Mouse (Mus musculus): ENCODE data around the gene Mlxipl. TPM values are rescaled to one million over a fixed set of nuclear protein-coding genes. Genes with fewer than 3 reads are reported as not detected.

Gene Mlxipl
- polyA plus RNA-seq, 1 experiment from 2014 or later = 2.5 TPM

- 85% methylated on average over 8 of the region's 8 CpGs for WGBS
- ATAC-seq (ENCODE audit: insufficient number of reproducible peaks, insufficient read depth, low FRiP score, low TSS enrichment, low read depth) = no peak
- Histone ChIP-seq H3K36me3 (no peaks in the 10 kb centered on the region), H3K4me2 (no peak overlapping the region), H3K4me3 (replicated peaks) (no peak overlapping the region), H3K9ac (replicated peaks) (no peak overlapping the region), H3K27ac (no peak overlapping the region), H3K4me1 (replicated peaks) (no peaks in the 10 kb centered on the region), H3K9me3 (no peaks in the 10 kb centered on the region), H3K27me3 (peaks cover 11% of the 10 kb centered on the region)
Observed at GRCm38 (mm10) chr5:135115241-135115640, 25.6 kb downstream of the Mlxipl start.

- Histone ChIP-seq H3K4me1 (replicated peaks) (no peaks in the 10 kb centered on the region), H3K27me3 (peaks cover 39% of the 10 kb centered on the region), H3K9me3 (no peaks in the 10 kb centered on the region), H3K4me2 (no peak overlapping the region), H3K27ac (no peak overlapping the region), H3K4me3 (replicated peaks) (no peak overlapping the region), H3K9ac (replicated peaks) (no peak overlapping the region), H3K36me3 (no peaks in the 10 kb centered on the region)
- 26% methylated on average over 6 of the region's 6 CpGs for WGBS
- no peak for ATAC-seq (ENCODE audit: insufficient number of reproducible peaks, insufficient read depth, low FRiP score, low TSS enrichment, low read depth)
Observed at GRCm38 (mm10) chr5:135118589-135119081, 28.9 kb downstream of the Mlxipl start.

GRCm38 (mm10) chr5:135120753-135121152, 31.1 kb downstream of the Mlxipl start:
- ATAC-seq (ENCODE audit: insufficient number of reproducible peaks, insufficient read depth, low FRiP score, low TSS enrichment, low read depth) = no peak
- H3K9me3 ChIP-seq = no peaks in the 10 kb centered on the region
- H3K27ac ChIP-seq = no peak overlapping the region
- H3K4me1 ChIP-seq (replicated peaks) = no peaks in the 10 kb centered on the region
- peaks cover 43% of the 10 kb centered on the region for H3K27me3 ChIP-seq
- no peaks in the 10 kb centered on the region for H3K36me3 ChIP-seq
- no peak overlapping the region for H3K4me3 ChIP-seq (replicated peaks)
- WGBS = 67% methylated on average over 4 of the region's 4 CpGs
- no peak overlapping the region for H3K4me2 ChIP-seq
- H3K9ac ChIP-seq (replicated peaks) = no peak overlapping the region

GRCm38 (mm10) chr5:135126121-135126520, 36.4 kb downstream of the Mlxipl start:
- Histone ChIP-seq H3K4me3 (replicated peaks) (no peak overlapping the region), H3K36me3 (no peaks in the 10 kb centered on the region), H3K27ac (no peak overlapping the region), H3K4me2 (no peak overlapping the region), H3K9me3 (no peaks in the 10 kb centered on the region), H3K4me1 (replicated peaks) (no peaks in the 10 kb centered on the region), H3K9ac (replicated peaks) (no peak overlapping the region), H3K27me3 (peaks cover 34% of the 10 kb centered on the region)
- no peak for ATAC-seq (ENCODE audit: insufficient number of reproducible peaks, insufficient read depth, low FRiP score, low TSS enrichment, low read depth)
- WGBS = 63% methylated on average over 6 of the region's 6 CpGs

GRCm38 (mm10) chr5:135127669-135128068, 38.0 kb downstream of the Mlxipl start:
- no peaks in the 10 kb centered on the region for H3K36me3 ChIP-seq
- 70% methylated on average over 6 of the region's 6 CpGs for WGBS
- H3K9me3 ChIP-seq = no peaks in the 10 kb centered on the region
- no peak overlapping the region for H3K27ac ChIP-seq
- peaks cover 34% of the 10 kb centered on the region for H3K27me3 ChIP-seq
- no peak for ATAC-seq (ENCODE audit: insufficient number of reproducible peaks, insufficient read depth, low FRiP score, low TSS enrichment, low read depth)
- no peak overlapping the region for H3K4me2 ChIP-seq
- H3K4me1 ChIP-seq (replicated peaks) = no peaks in the 10 kb centered on the region
- no peak overlapping the region for H3K4me3 ChIP-seq (replicated peaks)
- H3K9ac ChIP-seq (replicated peaks) = no peak overlapping the region

- Histone ChIP-seq H3K27ac (no peak overlapping the region), H3K9me3 (no peaks in the 10 kb centered on the region), H3K36me3 (no peaks in the 10 kb centered on the region), H3K4me3 (replicated peaks) (no peak overlapping the region), H3K4me2 (no peak overlapping the region), H3K9ac (replicated peaks) (no peak overlapping the region), H3K4me1 (replicated peaks) (peaks cover 9% of the 10 kb centered on the region), H3K27me3 (peaks cover 45% of the 10 kb centered on the region)
- no peak for ATAC-seq (ENCODE audit: insufficient number of reproducible peaks, insufficient read depth, low FRiP score, low TSS enrichment, low read depth)
- 83% methylated on average over 4 of the region's 4 CpGs for WGBS
Observed at GRCm38 (mm10) chr5:135129747-135130146, 40.1 kb downstream of the Mlxipl start.

GRCm38 (mm10) chr5:135133736-135134405, 44.2 kb downstream of the Mlxipl start:
- peak overlapping the region; percentile 18 for H3K4me3 ChIP-seq (replicated peaks)
- no peak for ATAC-seq (ENCODE audit: insufficient number of reproducible peaks, insufficient read depth, low FRiP score, low TSS enrichment, low read depth)
- H3K27me3 ChIP-seq = peaks cover 57% of the 10 kb centered on the region
- H3K4me2 ChIP-seq = peak overlapping the region; percentile 35
- H3K9ac ChIP-seq (replicated peaks) = no peak overlapping the region
- 7% methylated on average over 26 of the region's 26 CpGs for WGBS
- H3K27ac ChIP-seq = no peak overlapping the region
- no peaks in the 10 kb centered on the region for H3K36me3 ChIP-seq
- H3K4me1 ChIP-seq (replicated peaks) = peaks cover 9% of the 10 kb centered on the region
- H3K9me3 ChIP-seq = no peaks in the 10 kb centered on the region

GRCm38 (mm10) chr5:135134534-135134933, 44.8 kb downstream of the Mlxipl start:
- no peaks in the 10 kb centered on the region for H3K36me3 ChIP-seq
- peak overlapping the region; percentile 18 for H3K4me3 ChIP-seq (replicated peaks)
- peaks cover 9% of the 10 kb centered on the region for H3K4me1 ChIP-seq (replicated peaks)
- no peak overlapping the region for H3K9ac ChIP-seq (replicated peaks)
- ATAC-seq (ENCODE audit: insufficient number of reproducible peaks, insufficient read depth, low FRiP score, low TSS enrichment, low read depth) = no peak
- peaks cover 57% of the 10 kb centered on the region for H3K27me3 ChIP-seq
- WGBS = 4% methylated on average over 8 of the region's 8 CpGs
- H3K27ac ChIP-seq = no peak overlapping the region
- H3K9me3 ChIP-seq = no peaks in the 10 kb centered on the region
- peak overlapping the region; percentile 35 for H3K4me2 ChIP-seq

GRCm38 (mm10) chr5:135139881-135140280, 50.2 kb downstream of the Mlxipl start:
- H3K27me3 ChIP-seq = peaks cover 19% of the 10 kb centered on the region
- WGBS = 55% methylated on average over 2 of the region's 2 CpGs
- H3K4me3 ChIP-seq (replicated peaks) = no peak overlapping the region
- no peaks in the 10 kb centered on the region for H3K4me1 ChIP-seq (replicated peaks)
- no peak overlapping the region for H3K4me2 ChIP-seq
- ATAC-seq (ENCODE audit: insufficient number of reproducible peaks, insufficient read depth, low FRiP score, low TSS enrichment, low read depth) = no peak
- no peaks in the 10 kb centered on the region for H3K9me3 ChIP-seq
- no peak overlapping the region for H3K9ac ChIP-seq (replicated peaks)
- H3K36me3 ChIP-seq = no peaks in the 10 kb centered on the region
- H3K27ac ChIP-seq = no peak overlapping the region

GRCm38 (mm10) chr5:135144469-135144868, 54.8 kb downstream of the Mlxipl start:
- no peak overlapping the region for H3K27ac ChIP-seq
- H3K36me3 ChIP-seq = no peaks in the 10 kb centered on the region
- ATAC-seq (ENCODE audit: insufficient number of reproducible peaks, insufficient read depth, low FRiP score, low TSS enrichment, low read depth) = no peak
- H3K9ac ChIP-seq (replicated peaks) = no peak overlapping the region
- H3K9me3 ChIP-seq = no peaks in the 10 kb centered on the region
- H3K4me3 ChIP-seq (replicated peaks) = no peak overlapping the region
- H3K4me1 ChIP-seq (replicated peaks) = peaks cover 4% of the 10 kb centered on the region; the same call in 1 of the 2 replicates
- H3K4me2 ChIP-seq = no peak overlapping the region
- WGBS = 58% methylated on average over 4 of the region's 4 CpGs
- H3K27me3 ChIP-seq = peaks cover 8% of the 10 kb centered on the region

- WGBS = 79% methylated on average over 3 of the region's 3 CpGs
- H3K4me1 ChIP-seq (replicated peaks) = peaks cover 7% of the 10 kb centered on the region; the same call in 1 of the 2 replicates
- ATAC-seq (ENCODE audit: insufficient number of reproducible peaks, insufficient read depth, low FRiP score, low TSS enrichment, low read depth) = no peak
- H3K9ac ChIP-seq (replicated peaks) = no peak overlapping the region
- H3K36me3 ChIP-seq = no peaks in the 10 kb centered on the region
- H3K27me3 ChIP-seq = peaks cover 8% of the 10 kb centered on the region
- H3K9me3 ChIP-seq = no peaks in the 10 kb centered on the region
- no peak overlapping the region for H3K4me3 ChIP-seq (replicated peaks)
- no peak overlapping the region for H3K4me2 ChIP-seq
- no peak overlapping the region for H3K27ac ChIP-seq
Observed at GRCm38 (mm10) chr5:135145532-135145931, 55.8 kb downstream of the Mlxipl start.

- ATAC-seq (ENCODE audit: insufficient number of reproducible peaks, insufficient read depth, low FRiP score, low TSS enrichment, low read depth) = no peak
- Histone ChIP-seq H3K27me3 (peaks cover 8% of the 10 kb centered on the region), H3K36me3 (no peaks in the 10 kb centered on the region), H3K4me3 (replicated peaks) (no peak overlapping the region), H3K4me2 (no peak overlapping the region), H3K4me1 (replicated peaks) (peaks cover 7% of the 10 kb centered on the region; the same call in 1 of the 2 replicates), H3K9ac (replicated peaks) (no peak overlapping the region), H3K27ac (no peak overlapping the region), H3K9me3 (no peaks in the 10 kb centered on the region)
Observed at GRCm38 (mm10) chr5:135145955-135146354, 56.3 kb downstream of the Mlxipl start.
